Mouse (Mus musculus) olfactory bulb, adult 2 months (tissue): ENCODE results near the gene Pbx3.

Source experiments
- CTCF ChIP-seq: fragments of 200-500 bp; IDR thresholded peaks from 2 replicates; pipeline ENCODE4 v1.5.1; 2012; ENCODE audit warnings: low read depth, mild to moderate bottlenecking, low read length, moderate library complexity; ENCODE audit not compliant: insufficient read depth
- POLR2A ChIP-seq: fragments of 200-500 bp; IDR thresholded peaks from 2 replicates; pipeline ENCODE4 v1.6.1; 2012; ENCODE audit warnings: mild to moderate bottlenecking, low read depth, low read length, moderate library complexity; ENCODE audit not compliant: insufficient read depth

DNA sequence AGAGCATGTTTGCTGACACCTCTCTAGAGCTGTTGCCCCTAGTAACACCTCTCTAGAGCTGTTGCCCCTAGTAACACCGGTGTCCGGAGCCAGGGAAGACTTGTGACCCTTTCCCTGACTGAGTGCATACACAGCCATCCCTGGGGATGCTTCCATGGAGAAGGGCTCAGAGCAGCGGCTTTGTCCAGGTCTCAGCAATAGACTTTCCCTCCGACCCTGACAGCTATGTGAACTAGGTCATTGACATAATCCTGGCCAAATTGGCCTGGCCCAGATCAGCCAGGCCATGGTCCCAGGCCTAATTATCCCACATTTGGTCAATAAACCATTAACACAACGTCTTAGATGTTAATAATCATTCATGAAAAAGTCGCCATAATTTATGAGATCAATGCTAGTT is 219.6 kb downstream of the Pbx3 start:
- TF ChIP-seq CTCF, result no peak
- no peak for TF ChIP-seq POLR2A
